Mouse (Mus musculus) ES-E14 (cell line): ENCODE data around the gene Rnd3. TPM values are rescaled to one million over a fixed set of nuclear protein-coding genes. Genes with fewer than 3 reads are reported as not detected.

Experiments used
- DNase-seq: peaks from one replicate; pipeline ENCODE4 v3.0.0-alpha.2; 2013; ENCODE audit warnings: low read depth, low spot score
- H3K27ac ChIP-seq: 2 replicates; pipeline ENCODE4 v1.5.1; 2012; ENCODE audit warnings: low read depth, mild to moderate bottlenecking, low read length, moderate library complexity, mixed read lengths; ENCODE audit not compliant: poor library complexity, insufficient read depth, severe bottlenecking
- H3K36me3 ChIP-seq: 2 replicates; pipeline ENCODE4 v1.6.1; 2012; ENCODE audit warnings: mild to moderate bottlenecking, low read length, moderate library complexity, mixed read lengths; ENCODE audit not compliant: control insufficient read depth, poor library complexity, insufficient read depth, severe bottlenecking
- H3K4me1 ChIP-seq, 2 experiments: fragments of 150-350 bp in 1 of 2; sonication (generic) in 1 of 2; 2 replicates each; pipeline ENCODE4 v1.6.1; 2012; ENCODE audit warnings: low read length in 2 of 2, mild to moderate bottlenecking in 1 of 2, mixed read lengths in 1 of 2; ENCODE audit not compliant: control insufficient read depth in 2 of 2, insufficient read depth in 2 of 2, poor library complexity in 1 of 2
- H3K4me3 ChIP-seq, 2 experiments: fragments of 150-350 bp in 1 of 2; sonication (generic) in 1 of 2; 2 replicates each; pipeline ENCODE4 v1.5.1; 2012; ENCODE audit warnings: low read length in 2 of 2, low read depth in 1 of 2, mild to moderate bottlenecking in 1 of 2, mixed read lengths in 1 of 2; ENCODE audit not compliant: insufficient read depth in 1 of 2, poor library complexity in 1 of 2, severe bottlenecking in 1 of 2
- H3K9ac ChIP-seq: 2 replicates; pipeline ENCODE4 v1.6.1; 2012; ENCODE audit warnings: low read depth, mild to moderate bottlenecking, low read length, mixed read lengths; ENCODE audit not compliant: poor library complexity, insufficient read depth, severe bottlenecking
- H3K9me3 ChIP-seq: fragments of 150-350 bp; sonication (generic); 2 replicates; pipeline ENCODE4 v1.6.1; 2012; ENCODE audit warnings: low read depth, mild to moderate bottlenecking, low read length; ENCODE audit not compliant: control insufficient read depth, insufficient read depth
- CHD2 ChIP-seq: IDR thresholded peaks from 2 replicates; pipeline ENCODE4 v1.6.1; 2014; ENCODE audit warnings: mild to moderate bottlenecking, low read depth, low read length, inconsistent platforms
- HCFC1 ChIP-seq: IDR thresholded peaks from 2 replicates; pipeline ENCODE4 v1.6.1; 2012; ENCODE audit warnings: low read length, inconsistent platforms, borderline replicate concordance; ENCODE audit not compliant: insufficient read depth
- MAFK ChIP-seq: IDR thresholded peaks from 2 replicates; pipeline ENCODE4 v1.6.1; 2014; ENCODE audit warnings: mild to moderate bottlenecking, low read depth, low read length, inconsistent platforms; ENCODE audit not compliant: insufficient read depth
- ZC3H11A ChIP-seq: IDR thresholded peaks from 2 replicates; pipeline ENCODE4 v1.6.1; 2012; ENCODE audit warnings: low read depth, mild to moderate bottlenecking, inconsistent platforms, low read length, borderline replicate concordance
- ZNF384 ChIP-seq: IDR thresholded peaks from 2 replicates; pipeline ENCODE4 v1.6.1; 2012; ENCODE audit warnings: low read depth, low read length, inconsistent platforms
- in situ Hi-C, 2 experiments: fragments of 600-800 bp; cut with MboI; formaldehyde crosslinking; loops; one replicate each; pipeline ENCODE4 v1.15.1; 2025; ENCODE audit warnings: low sequenced_read_pairs in 2 of 2, inconsistent platforms in 1 of 2; ENCODE audit not compliant: unreplicated experiment in 2 of 2
- total RNA-seq: library from RNA; depleted of rRNA; stranded (reverse); fragments of 300-350 nt; gene quantifications from 2 replicates; pipeline ENCODE4 v1.2.3, GENCODE M21; 2012

The Rnd3 gene
- total RNA-seq, 1 experiment = 28.8 TPM

DNA sequence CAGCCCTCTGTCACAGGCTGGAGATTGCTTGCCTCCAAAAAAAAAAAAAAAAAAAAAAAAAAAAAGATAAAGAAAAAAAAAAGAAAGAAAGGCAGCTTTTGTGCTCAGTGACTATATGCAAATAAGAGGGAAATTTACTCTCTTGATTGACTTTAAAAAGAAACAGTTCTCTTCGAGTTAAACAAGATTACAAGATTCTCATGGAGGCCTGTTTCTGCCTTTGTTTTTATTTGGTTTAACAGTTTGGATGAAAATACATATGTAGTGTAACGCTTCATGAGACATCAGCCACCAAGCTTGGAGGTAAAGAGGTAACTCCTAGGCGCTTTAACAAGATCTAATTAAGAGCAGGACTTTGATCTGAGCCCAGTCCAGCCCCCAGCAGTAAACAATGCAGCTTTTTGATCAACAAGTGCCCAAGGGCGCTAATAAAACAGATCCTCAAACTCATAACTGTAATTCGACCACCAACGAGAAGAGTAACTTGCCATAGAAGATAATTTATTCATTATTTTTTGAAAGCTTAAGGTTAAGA is 8.9 kb downstream of the Rnd3 start:
- H3K4me3 ChIP-seq = peak overlapping the region in 1 of 2 experiments; percentile 14; a peak in 2 of 4 replicates
- no peaks in the 10 kb centered on the region; the same call in 1 of the 2 replicates for H3K36me3 ChIP-seq
- peak overlapping the region; percentile 48; the same call in 1 of the 2 replicates for H3K27ac ChIP-seq
- H3K9me3 ChIP-seq = no peaks in the 10 kb centered on the region
- TF ChIP-seq MAFK (no peak), ZC3H11A (no peak), ZNF384 (peak; percentile 91), CHD2 (0 out of 2 replicates have a peak, but pooled peaks have one; percentile 3)
- DNase-seq = no peak
- peaks cover 22 to 28% of the 10 kb centered on the region in 2 experiments for H3K4me1 ChIP-seq
- 0 out of 2 replicates have a peak overlapping the region, but pooled peaks have one; percentile 26 for H3K9ac ChIP-seq
- in situ Hi-C loops = no loop called here

GRCm38 (mm10) chr2:51139218-51139911 is 9.5 kb downstream of the Rnd3 start:
- Histone ChIP-seq H3K9ac (peak overlapping the region; percentile 29; the same call in 1 of the 2 replicates), H3K27ac (peak overlapping the region; percentile 88; the same call in 1 of the 2 replicates), H3K36me3 (peaks cover 2% of the 10 kb centered on the region), H3K4me1 (peaks cover 18 to 28% of the 10 kb centered on the region in 2 experiments), H3K9me3 (no peaks in the 10 kb centered on the region), H3K4me3 (no peak overlapping the region)
- TF ChIP-seq HCFC1 (no peak), ZC3H11A (no peak), ZNF384 (no peak), MAFK (no peak), CHD2 (no peak)
- in situ Hi-C loops = no loop called here
- DNase-seq = peak; percentile 77

DNA sequence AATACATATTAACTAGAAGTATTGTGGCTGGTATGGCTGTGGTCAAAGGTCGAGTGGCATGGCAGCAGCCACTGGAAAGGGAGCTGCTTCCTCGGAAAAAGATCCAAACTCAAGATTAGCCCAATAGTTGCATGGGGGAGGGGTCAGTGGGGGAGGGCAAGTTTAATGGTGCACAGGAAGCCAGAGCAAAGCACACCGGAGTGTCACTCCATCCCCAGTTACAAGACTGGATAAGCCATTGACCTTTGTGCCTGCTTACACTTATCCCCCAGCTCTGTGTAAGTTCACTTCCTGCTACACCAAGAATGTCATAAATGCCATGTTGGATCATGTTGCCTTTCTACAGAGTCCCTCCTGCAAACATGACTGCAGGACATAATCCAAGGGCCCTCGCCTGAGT is 11.2 kb downstream of the Rnd3 start:
- Histone ChIP-seq H3K4me3 (no peak overlapping the region), H3K36me3 (peaks cover 3% of the 10 kb centered on the region), H3K9ac (no peak overlapping the region), H3K4me1 (peaks cover 14 to 21% of the 10 kb centered on the region in 2 experiments), H3K27ac (no peak overlapping the region), H3K9me3 (no peaks in the 10 kb centered on the region)
- TF ChIP-seq MAFK = no peak
- TF ChIP-seq ZNF384 = no peak
- no peak for TF ChIP-seq HCFC1
- no peak for TF ChIP-seq ZC3H11A
- no peak for TF ChIP-seq CHD2
- no peak for DNase-seq
- in situ Hi-C loops = no loop called here

- Histone ChIP-seq H3K9ac (no peak overlapping the region), H3K27ac (no peak overlapping the region), H3K36me3 (peaks cover 13% of the 10 kb centered on the region), H3K4me3 (no peak overlapping the region), H3K4me1 (0 out of 4 replicates have a peak, but pooled peaks cover 0 to under 1% of the 10 kb centered on the region in 2 experiments), H3K9me3 (no peaks in the 10 kb centered on the region)
- no peak for DNase-seq
- no peak for TF ChIP-seq ZC3H11A
- TF ChIP-seq MAFK = no peak
- TF ChIP-seq ZNF384 = no peak
- no peak for TF ChIP-seq CHD2
- no peak for TF ChIP-seq HCFC1
- in situ Hi-C loops = no loop called here
Observed at GRCm38 (mm10) chr2:51132181-51132580, 16.7 kb downstream of the Rnd3 start.
